Mouse (Mus musculus) erythroblast, embryonic 14.5 days (primary cell): Measurements from ENCODE around the gene Galnt9.

Experiments used
- GATA1 ChIP-seq: IDR thresholded peaks from 2 replicates; pipeline ENCODE4 v1.6.1; 2012; ENCODE audit warnings: low read length, inconsistent platforms, mixed read lengths
- TAL1 ChIP-seq: IDR thresholded peaks from 3 replicates; pipeline ENCODE4 v1.6.1; 2012; ENCODE audit warnings: low read length, inconsistent platforms, mixed read lengths

DNA sequence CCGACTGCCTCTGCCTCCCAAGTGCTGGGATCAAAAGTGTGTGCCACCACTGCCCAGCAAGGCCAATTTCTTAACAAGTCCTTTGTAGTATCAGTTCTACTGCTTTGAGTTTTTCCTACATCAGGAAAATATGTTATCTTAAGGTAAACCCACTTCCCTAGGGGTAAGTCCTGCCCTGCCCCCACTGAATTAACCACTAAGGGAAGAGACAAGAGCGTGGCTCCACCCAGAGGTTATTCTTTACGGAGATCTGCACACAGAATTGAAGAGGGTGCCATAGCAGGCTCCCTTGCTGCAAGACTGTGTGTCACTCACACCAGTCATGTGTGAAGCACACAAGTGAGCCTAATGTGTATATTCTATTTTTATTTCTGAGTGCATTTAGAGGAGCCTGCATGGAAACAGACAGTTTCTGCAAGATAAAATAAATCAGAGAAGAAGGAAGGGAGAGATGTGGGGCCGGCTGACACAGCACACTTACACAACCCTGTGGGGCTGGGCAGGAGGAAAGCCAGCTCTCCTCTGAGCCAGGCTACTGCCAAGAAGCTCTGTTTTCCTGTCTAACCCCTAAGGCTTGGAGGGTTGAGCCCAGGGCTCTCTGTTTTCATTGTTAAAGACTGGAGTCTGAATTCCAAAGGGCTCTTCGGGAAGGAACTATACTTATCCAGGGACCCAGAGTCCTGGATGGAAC is 61.5 kb downstream of the Galnt9 start:
- TF ChIP-seq GATA1, result no peak
- no peak for TF ChIP-seq TAL1
